Mouse (Mus musculus): ENCODE measurements around the gene Gm7544. TPM values are rescaled to one million over a fixed set of nuclear protein-coding genes. Genes with fewer than 3 reads are reported as not detected.
"Not testable (repeated sequence)": the region's sequence is repeated elsewhere in the genome, so short reads cannot be mapped to it uniquely, and the experiment has no call there.

Gm7544 gene
- polyA plus RNA-seq (2015; fragmentation: Nextera tagmentation; extraction: Ambion mirVana) = not detected in 2 replicates

GRCm38 (mm10) chr1:82955913-82956312 lies at the start of gene Gm7544:
TSS of gene Gm7544 (minus strand) at chr1:82956013.
- H3K4me1 ChIP-seq (ENCODE audit: control insufficient read depth, insufficient read depth, low read length); ATAC-seq (ENCODE audit: insufficient read depth, low FRiP score); H3K36me3 ChIP-seq (ENCODE audit: control insufficient read depth, insufficient read depth, low read length); H3K9ac ChIP-seq (ENCODE audit: low read length); H3K27ac ChIP-seq (ENCODE audit: low read length); H3K9me3 ChIP-seq (replicated peaks; ENCODE audit: control insufficient read depth, low read length); H3K4me3 ChIP-seq (replicated peaks; ENCODE audit: low read length); H3K4me2 ChIP-seq (ENCODE audit: low read depth, low read length); H3K27me3 ChIP-seq (ENCODE audit: control insufficient read depth, insufficient read depth, low read length): not testable (repeated sequence)

DNA sequence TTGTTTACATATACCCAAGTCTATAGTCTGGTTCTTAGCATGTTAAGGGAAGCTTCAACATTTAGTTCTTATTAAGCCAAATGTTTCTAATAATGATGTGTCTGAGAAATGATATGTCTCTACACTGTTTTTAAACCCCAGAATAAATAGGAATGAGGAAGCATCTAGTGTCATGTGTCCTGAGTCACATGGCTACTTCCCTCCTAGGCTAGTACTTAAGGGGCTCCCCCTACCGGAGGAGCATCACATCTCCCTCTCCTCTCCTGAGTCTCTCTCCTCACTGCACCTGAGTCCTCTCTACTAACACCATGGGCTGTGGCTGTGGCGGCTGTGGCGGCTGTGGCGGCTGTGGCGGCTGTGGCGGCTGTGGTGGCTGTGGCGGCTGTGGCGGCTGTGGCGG lies 44.5 kb upstream of the Gm7544 start, which contains the start of gene Gm47959:
Gene Gm47959, plus strand, starts transcription at position 243 of the 400 bp plus-strand sequence.
- not testable (repeated sequence) for H3K9ac ChIP-seq (ENCODE audit: low read length); H3K9me3 ChIP-seq (replicated peaks; ENCODE audit: control insufficient read depth, low read length); H3K27me3 ChIP-seq (ENCODE audit: control insufficient read depth, insufficient read depth, low read length); ATAC-seq (ENCODE audit: insufficient read depth, low FRiP score); H3K27ac ChIP-seq (ENCODE audit: low read length); H3K36me3 ChIP-seq (ENCODE audit: control insufficient read depth, insufficient read depth, low read length); H3K4me1 ChIP-seq (ENCODE audit: control insufficient read depth, insufficient read depth, low read length); H3K4me3 ChIP-seq (replicated peaks; ENCODE audit: low read length); H3K4me2 ChIP-seq (ENCODE audit: low read depth, low read length)
- WGBS = 97% methylated on average over 5 of the region's 9 CpGs

DNA sequence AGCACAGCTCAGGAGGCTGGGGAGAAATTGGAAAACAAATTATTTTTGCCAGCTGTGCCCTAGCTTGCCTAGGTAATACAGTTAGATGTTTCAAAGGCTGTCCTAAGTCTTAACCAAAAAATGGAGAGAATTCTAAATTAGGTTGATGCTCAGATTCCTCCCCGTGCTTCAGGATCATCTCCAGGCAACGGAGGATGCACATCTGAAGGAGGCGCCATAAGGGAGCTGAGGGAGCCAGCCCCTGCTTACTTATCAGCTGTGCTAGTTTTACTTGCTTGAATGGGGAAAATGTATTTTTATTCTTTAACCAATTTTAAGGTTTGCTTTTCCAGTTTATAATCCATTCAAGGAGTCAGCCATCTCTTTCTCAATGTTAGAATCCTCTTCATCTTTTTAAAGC lies 38.1 kb upstream of the Gm7544 start:
- H3K9me3 ChIP-seq (replicated peaks; ENCODE audit: control insufficient read depth, low read length) = no peaks in the 10 kb centered on the region
- no peak overlapping the region for H3K27ac ChIP-seq (ENCODE audit: low read length)
- no peaks in the 10 kb centered on the region for H3K36me3 ChIP-seq (ENCODE audit: control insufficient read depth, insufficient read depth, low read length)
- no peak for ATAC-seq (ENCODE audit: insufficient read depth, low FRiP score)
- no peak overlapping the region for H3K4me2 ChIP-seq (ENCODE audit: low read depth, low read length)
- H3K4me3 ChIP-seq (replicated peaks; ENCODE audit: low read length) = no peak overlapping the region
- H3K27me3 ChIP-seq (ENCODE audit: control insufficient read depth, insufficient read depth, low read length) = no peaks in the 10 kb centered on the region
- 80% methylated on average over 3 of the region's 3 CpGs for whole genome bisulfite sequencing
- H3K4me1 ChIP-seq (ENCODE audit: control insufficient read depth, insufficient read depth, low read length) = no peaks in the 10 kb centered on the region
- H3K9ac ChIP-seq (ENCODE audit: low read length) = no peak overlapping the region

DNA sequence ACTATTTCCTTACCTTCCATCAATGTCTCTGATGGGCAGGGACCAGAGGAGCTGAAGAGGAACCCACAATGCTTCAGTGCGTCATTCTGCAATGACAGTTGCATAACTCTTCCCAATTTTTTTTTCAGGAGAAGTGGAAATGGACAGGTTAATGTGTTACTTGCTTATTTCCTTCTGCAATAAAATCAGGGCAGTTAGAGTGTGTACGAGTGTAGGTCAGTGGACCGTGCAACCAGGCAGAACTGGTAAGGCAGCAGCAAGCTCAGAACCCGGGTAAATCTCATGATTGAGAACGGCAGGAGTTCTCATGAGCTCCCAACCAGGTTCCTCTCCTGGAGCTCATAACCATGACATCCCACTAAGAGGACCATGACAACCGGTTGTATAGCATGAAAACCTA lies 36.3 kb upstream of the Gm7544 start:
- H3K27ac ChIP-seq (ENCODE audit: low read length) = no peak overlapping the region
- no peaks in the 10 kb centered on the region for H3K27me3 ChIP-seq (ENCODE audit: control insufficient read depth, insufficient read depth, low read length)
- ATAC-seq (ENCODE audit: insufficient read depth, low FRiP score) = no peak
- H3K4me1 ChIP-seq (ENCODE audit: control insufficient read depth, insufficient read depth, low read length) = no peaks in the 10 kb centered on the region
- no peak overlapping the region for H3K4me3 ChIP-seq (replicated peaks; ENCODE audit: low read length)
- no peak overlapping the region for H3K9ac ChIP-seq (ENCODE audit: low read length)
- no peak overlapping the region for H3K4me2 ChIP-seq (ENCODE audit: low read depth, low read length)
- WGBS = 89% methylated on average over 6 of the region's 6 CpGs
- H3K36me3 ChIP-seq (ENCODE audit: control insufficient read depth, insufficient read depth, low read length) = no peaks in the 10 kb centered on the region
- H3K9me3 ChIP-seq (replicated peaks; ENCODE audit: control insufficient read depth, low read length) = no peaks in the 10 kb centered on the region

DNA sequence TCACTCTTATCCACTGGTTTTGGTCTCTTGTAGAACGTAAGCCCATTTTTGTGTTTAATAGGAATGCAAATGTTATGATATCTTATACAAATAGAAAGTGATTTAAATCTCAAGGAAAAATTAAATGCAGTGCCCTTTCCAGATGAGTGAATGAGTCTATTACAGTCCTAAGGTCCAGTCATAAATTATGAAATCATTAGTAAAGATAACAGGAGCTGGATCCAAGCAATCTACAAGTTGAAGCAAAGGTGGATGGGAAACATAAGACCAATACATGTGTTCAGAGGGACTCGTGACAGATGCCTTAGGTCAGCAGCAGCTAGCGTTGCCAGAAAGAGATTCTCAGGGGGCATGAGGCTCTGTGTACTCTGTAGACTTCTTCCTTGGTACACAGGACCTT lies 35.8 kb upstream of the Gm7544 start:
- Histone ChIP-seq H3K27ac (ENCODE audit: low read length) (no peak overlapping the region), H3K4me2 (ENCODE audit: low read depth, low read length) (no peak overlapping the region)
- no peak for ATAC-seq (ENCODE audit: insufficient read depth, low FRiP score)

GRCm38 (mm10) chr1:82991062-82991461 lies 35.2 kb upstream of the Gm7544 start:
- Histone ChIP-seq H3K27ac (ENCODE audit: low read length) (no peak overlapping the region), H3K4me1 (ENCODE audit: control insufficient read depth, insufficient read depth, low read length) (no peaks in the 10 kb centered on the region), H3K36me3 (ENCODE audit: control insufficient read depth, insufficient read depth, low read length) (no peaks in the 10 kb centered on the region), H3K4me2 (ENCODE audit: low read depth, low read length) (no peak overlapping the region), H3K9ac (ENCODE audit: low read length) (no peak overlapping the region), H3K4me3 (replicated peaks; ENCODE audit: low read length) (no peak overlapping the region), H3K27me3 (ENCODE audit: control insufficient read depth, insufficient read depth, low read length) (no peaks in the 10 kb centered on the region), H3K9me3 (replicated peaks; ENCODE audit: control insufficient read depth, low read length) (no peaks in the 10 kb centered on the region)
- 50% methylated on average over 4 of the region's 4 CpGs for WGBS
- ATAC-seq (ENCODE audit: insufficient read depth, low FRiP score) = peak; percentile 74

More for the DNA sequence above, 35.8 kb upstream of the Gm7544 start:
- H3K4me3 ChIP-seq (replicated peaks; ENCODE audit: low read length) = no peak overlapping the region
- H3K4me1 ChIP-seq (ENCODE audit: control insufficient read depth, insufficient read depth, low read length) = no peaks in the 10 kb centered on the region
- H3K36me3 ChIP-seq (ENCODE audit: control insufficient read depth, insufficient read depth, low read length) = no peaks in the 10 kb centered on the region
- H3K9ac ChIP-seq (ENCODE audit: low read length) = no peak overlapping the region
- no peaks in the 10 kb centered on the region for H3K9me3 ChIP-seq (replicated peaks; ENCODE audit: control insufficient read depth, low read length)
- WGBS = 66% methylated on average over 3 of the region's 3 CpGs
- H3K27me3 ChIP-seq (ENCODE audit: control insufficient read depth, insufficient read depth, low read length) = no peaks in the 10 kb centered on the region

- peaks cover 6% of the 10 kb centered on the region; the same call in 1 of the 2 replicates for H3K9me3 ChIP-seq (replicated peaks; ENCODE audit: control insufficient read depth, low read length)
- no peak for ATAC-seq (ENCODE audit: insufficient read depth, low FRiP score)
These were observed 31.9 kb upstream of the Gm7544 start for GRCm38 (mm10) chr1:82987530-82988198.

DNA sequence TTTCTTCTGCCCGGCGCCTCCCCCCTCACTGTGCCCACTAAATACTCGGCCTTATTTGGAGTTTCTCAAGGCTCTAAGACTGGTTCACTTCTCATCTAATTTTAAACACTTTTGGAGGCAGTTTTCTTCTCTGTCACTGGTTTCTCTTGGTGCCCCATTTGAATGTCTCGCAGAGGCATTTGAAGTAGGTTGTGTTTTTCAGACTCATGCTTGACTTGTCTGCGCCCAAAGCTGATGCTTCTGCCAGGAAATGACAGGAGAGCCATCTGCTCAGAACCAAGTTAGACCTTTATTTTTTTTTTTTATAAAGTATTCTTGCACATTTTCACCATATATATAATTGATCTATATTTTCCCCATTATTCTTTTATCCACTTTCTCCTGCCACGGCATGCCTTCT lies 30.9 kb upstream of the Gm7544 start:
- no peak for ATAC-seq (ENCODE audit: insufficient read depth, low FRiP score)
- Histone ChIP-seq H3K4me3 (replicated peaks; ENCODE audit: low read length) (no peak overlapping the region), H3K27ac (ENCODE audit: low read length) (no peak overlapping the region), H3K36me3 (ENCODE audit: control insufficient read depth, insufficient read depth, low read length) (no peaks in the 10 kb centered on the region), H3K4me2 (ENCODE audit: low read depth, low read length) (no peak overlapping the region), H3K9ac (ENCODE audit: low read length) (no peak overlapping the region), H3K4me1 (ENCODE audit: control insufficient read depth, insufficient read depth, low read length) (no peaks in the 10 kb centered on the region), H3K27me3 (ENCODE audit: control insufficient read depth, insufficient read depth, low read length) (no peaks in the 10 kb centered on the region), H3K9me3 (replicated peaks; ENCODE audit: control insufficient read depth, low read length) (peaks cover 6% of the 10 kb centered on the region; the same call in 1 of the 2 replicates)
- 89% methylated on average over 6 of the region's 6 CpGs for WGBS

More at GRCm38 (mm10) chr1:82987530-82988198, 31.9 kb upstream of the Gm7544 start:
- Histone ChIP-seq H3K4me2 (ENCODE audit: low read depth, low read length) (no peak overlapping the region), H3K9ac (ENCODE audit: low read length) (no peak overlapping the region), H3K27me3 (ENCODE audit: control insufficient read depth, insufficient read depth, low read length) (no peaks in the 10 kb centered on the region), H3K4me1 (ENCODE audit: control insufficient read depth, insufficient read depth, low read length) (no peaks in the 10 kb centered on the region), H3K4me3 (replicated peaks; ENCODE audit: low read length) (no peak overlapping the region), H3K36me3 (ENCODE audit: control insufficient read depth, insufficient read depth, low read length) (no peaks in the 10 kb centered on the region), H3K27ac (ENCODE audit: low read length) (no peak overlapping the region)
- WGBS = 26% methylated on average over 4 of the region's 4 CpGs

DNA sequence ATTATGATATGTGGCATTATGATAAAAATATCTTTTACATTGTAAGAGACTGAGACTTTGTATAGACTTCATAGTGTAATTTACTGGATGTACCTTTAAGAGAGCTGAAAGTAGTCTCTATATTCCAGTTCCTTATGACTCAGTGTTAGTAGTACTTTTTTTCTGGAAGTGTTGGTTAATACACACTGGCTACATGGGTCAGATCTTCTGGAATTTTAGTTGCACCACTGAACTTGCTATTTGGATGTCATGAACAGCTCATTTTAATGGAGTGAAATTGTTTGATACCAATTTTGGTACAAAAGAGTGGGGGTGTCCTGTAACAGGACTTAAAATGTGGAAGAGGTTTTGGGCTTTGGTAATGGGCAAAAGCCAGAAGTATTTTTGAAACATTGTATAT lies 22.0 kb upstream of the Gm7544 start:
- Histone ChIP-seq H3K9ac (ENCODE audit: low read length) (no peak overlapping the region), H3K27ac (ENCODE audit: low read length) (no peak overlapping the region), H3K36me3 (ENCODE audit: control insufficient read depth, insufficient read depth, low read length) (no peaks in the 10 kb centered on the region), H3K9me3 (replicated peaks; ENCODE audit: control insufficient read depth, low read length) (no peaks in the 10 kb centered on the region), H3K4me3 (replicated peaks; ENCODE audit: low read length) (no peak overlapping the region), H3K27me3 (ENCODE audit: control insufficient read depth, insufficient read depth, low read length) (no peaks in the 10 kb centered on the region), H3K4me1 (ENCODE audit: control insufficient read depth, insufficient read depth, low read length) (no peaks in the 10 kb centered on the region), H3K4me2 (ENCODE audit: low read depth, low read length) (no peak overlapping the region)
- no peak for ATAC-seq (ENCODE audit: insufficient read depth, low FRiP score)
